Mouse (Mus musculus): ENCODE data around the gene Rpusd3. TPM values are rescaled to one million over a fixed set of nuclear protein-coding genes. Genes with fewer than 3 reads are reported as not detected.

Gene Rpusd3
- polyA plus RNA-seq, 1 experiment from 2014 or later, result 14.2 TPM

DNA sequence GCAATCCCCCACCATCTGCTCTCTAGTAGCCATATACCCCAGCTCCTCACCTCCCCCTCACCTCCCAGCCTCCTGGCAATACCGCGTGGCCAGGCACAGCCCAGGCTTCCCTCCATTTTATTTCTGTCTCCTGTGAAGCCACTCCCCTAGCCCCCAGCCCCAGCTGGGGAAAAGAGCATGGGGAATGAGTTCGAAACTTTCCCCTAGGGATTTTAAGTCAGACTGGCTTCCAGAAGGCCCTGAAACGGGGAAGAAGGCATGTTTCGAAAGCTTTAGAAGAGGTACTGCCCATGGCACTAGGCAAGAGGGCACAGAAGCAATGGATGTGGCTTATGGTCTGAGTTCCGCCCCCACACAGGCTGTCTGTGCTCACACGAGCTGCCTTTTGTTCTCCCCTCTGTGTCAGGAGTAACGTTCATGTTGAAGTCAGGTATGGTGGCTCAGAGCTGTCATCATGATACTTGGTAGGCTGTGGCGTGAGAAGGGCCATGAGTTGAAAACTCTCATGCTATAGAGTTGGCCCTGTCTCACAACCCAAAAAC, 16.6 kb upstream of the Rpusd3 start, which contains the start of gene Cidec:
TSS of gene Cidec (minus strand) at position 97 of the 542 bp plus-strand sequence.
- Histone ChIP-seq H3K9me3 (replicated peaks; ENCODE audit: control insufficient read depth, low read length) (no peaks in the 10 kb centered on the region), H3K4me3 (ENCODE audit: low read length) (no peak within 1 kb of the TSS), H3K4me1 (ENCODE audit: control insufficient read depth, insufficient read depth, low read length) (no peaks in the 10 kb centered on the region), H3K4me2 (ENCODE audit: low read depth, low read length) (no peak within 1 kb of the TSS), H3K27me3 (ENCODE audit: control insufficient read depth, insufficient read depth, low read length) (no peaks in the 10 kb centered on the region), H3K36me3 (ENCODE audit: control insufficient read depth, insufficient read depth) (no peaks in the 10 kb centered on the region), H3K9ac (ENCODE audit: low read length) (no peak within 1 kb of the TSS), H3K27ac (ENCODE audit: low read length) (no peak within 1 kb of the TSS)
- 71% methylated on average over 9 of the region's 9 CpGs for WGBS
- ATAC-seq (replicated peaks; ENCODE audit: extremely low read depth, insufficient read depth, low FRiP score), result no peak

DNA sequence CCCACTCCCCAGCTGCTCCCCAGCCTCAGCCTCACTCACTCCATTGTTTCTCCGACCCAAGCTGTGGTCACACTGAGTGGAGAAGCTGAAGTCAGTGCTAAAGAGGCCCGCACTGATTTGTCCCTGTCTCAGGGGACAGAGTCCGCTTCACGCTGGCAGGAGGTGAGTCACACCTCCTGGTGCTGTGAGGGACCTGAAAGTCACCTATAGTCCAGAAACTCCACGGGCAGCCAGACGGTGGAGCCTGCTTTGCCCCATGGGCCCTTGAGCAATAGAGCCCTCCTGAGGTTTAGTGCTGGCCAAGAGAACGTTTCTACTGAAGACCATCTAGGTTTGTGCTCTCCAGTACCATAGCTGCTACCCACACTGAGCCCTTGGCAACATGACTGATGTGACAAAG, 15.6 kb upstream of the Rpusd3 start:
- H3K27ac ChIP-seq (ENCODE audit: low read length), result no peak overlapping the region
- 71% methylated on average over 7 of the region's 7 CpGs for WGBS
- no peak overlapping the region for H3K4me2 ChIP-seq (ENCODE audit: low read depth, low read length)
- H3K4me1 ChIP-seq (ENCODE audit: control insufficient read depth, insufficient read depth, low read length), result no peaks in the 10 kb centered on the region
- ATAC-seq (replicated peaks; ENCODE audit: extremely low read depth, insufficient read depth, low FRiP score), result no peak
- no peaks in the 10 kb centered on the region for H3K9me3 ChIP-seq (replicated peaks; ENCODE audit: control insufficient read depth, low read length)
- H3K36me3 ChIP-seq (ENCODE audit: control insufficient read depth, insufficient read depth), result no peaks in the 10 kb centered on the region
- no peaks in the 10 kb centered on the region for H3K27me3 ChIP-seq (ENCODE audit: control insufficient read depth, insufficient read depth, low read length)
- no peak overlapping the region for H3K9ac ChIP-seq (ENCODE audit: low read length)
- no peak overlapping the region for H3K4me3 ChIP-seq (ENCODE audit: low read length)

DNA sequence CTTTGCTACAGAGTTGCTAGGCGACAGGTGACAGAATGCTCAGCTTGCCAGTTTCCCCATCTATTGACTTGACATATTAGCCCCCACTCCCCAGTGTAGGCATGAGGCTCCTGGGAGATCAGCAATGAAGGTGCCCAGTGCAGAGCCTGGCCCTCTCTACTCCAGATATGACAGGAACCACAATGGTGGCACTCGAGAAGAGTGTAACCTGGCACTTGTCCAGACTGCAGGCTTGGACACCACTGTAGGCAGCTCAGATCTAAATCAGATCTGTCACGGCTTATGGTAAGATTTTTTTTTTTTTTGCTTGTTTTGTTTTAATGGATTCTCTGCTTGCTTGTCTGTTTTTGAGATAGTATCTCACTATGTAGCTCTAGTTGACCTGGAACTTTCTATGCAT, 14.5 kb upstream of the Rpusd3 start:
- Histone ChIP-seq H3K27ac (ENCODE audit: low read length) (no peak overlapping the region), H3K9me3 (replicated peaks; ENCODE audit: control insufficient read depth, low read length) (no peaks in the 10 kb centered on the region), H3K27me3 (ENCODE audit: control insufficient read depth, insufficient read depth, low read length) (no peaks in the 10 kb centered on the region), H3K9ac (ENCODE audit: low read length) (no peak overlapping the region), H3K4me2 (ENCODE audit: low read depth, low read length) (no peak overlapping the region), H3K36me3 (ENCODE audit: control insufficient read depth, insufficient read depth) (no peaks in the 10 kb centered on the region), H3K4me3 (ENCODE audit: low read length) (no peak overlapping the region), H3K4me1 (ENCODE audit: control insufficient read depth, insufficient read depth, low read length) (no peaks in the 10 kb centered on the region)
- ATAC-seq (replicated peaks; ENCODE audit: extremely low read depth, insufficient read depth, low FRiP score), result no peak
- WGBS, result 59% methylated on average over 3 of the region's 3 CpGs

DNA sequence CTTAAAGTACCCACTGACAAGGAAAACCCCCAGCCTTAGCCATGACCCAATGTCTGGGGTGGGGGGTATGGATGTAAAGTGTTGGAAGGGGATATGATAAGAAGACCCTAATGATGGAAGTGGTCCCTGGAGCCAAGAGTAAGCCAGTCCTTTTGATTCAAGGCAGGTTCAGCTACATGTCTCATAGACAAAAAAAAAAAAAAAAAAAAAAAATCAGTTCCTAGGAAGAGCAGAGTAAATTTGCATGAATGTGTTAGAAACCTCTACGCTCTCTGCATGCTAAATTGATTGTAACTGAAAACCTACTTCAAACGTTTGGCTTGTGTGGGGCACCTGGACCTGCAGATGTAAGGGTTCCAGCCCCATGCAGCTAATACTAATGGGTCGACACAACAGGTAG, 12.7 kb upstream of the Rpusd3 start:
- 58% methylated on average over 3 of the region's 3 CpGs for WGBS

DNA sequence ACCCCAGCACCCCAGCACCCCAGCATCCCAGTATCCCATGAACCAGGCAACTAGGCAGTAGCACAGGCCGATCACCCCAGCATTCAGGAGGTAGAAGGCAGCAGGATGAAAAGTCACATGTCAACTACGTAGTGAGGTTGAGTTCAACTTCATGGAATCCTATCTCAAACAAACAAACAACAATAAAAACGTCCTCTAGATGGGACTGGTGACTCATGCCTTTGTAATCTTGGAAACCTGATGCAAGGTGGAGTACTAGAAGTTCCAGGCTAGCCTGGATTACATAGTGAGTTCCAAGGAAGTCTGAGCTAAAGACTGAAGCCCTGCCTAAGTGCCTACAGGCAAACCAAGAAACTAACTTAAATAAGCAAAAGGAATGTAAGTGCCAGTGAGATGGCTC, 11.7 kb upstream of the Rpusd3 start:
- Histone ChIP-seq H3K4me2 (ENCODE audit: low read depth, low read length) (no peak overlapping the region), H3K4me1 (ENCODE audit: control insufficient read depth, insufficient read depth, low read length) (no peaks in the 10 kb centered on the region), H3K27me3 (ENCODE audit: control insufficient read depth, insufficient read depth, low read length) (no peaks in the 10 kb centered on the region), H3K27ac (ENCODE audit: low read length) (no peak overlapping the region), H3K9ac (ENCODE audit: low read length) (no peak overlapping the region), H3K4me3 (ENCODE audit: low read length) (no peak overlapping the region), H3K9me3 (replicated peaks; ENCODE audit: control insufficient read depth, low read length) (peaks cover 4% of the 10 kb centered on the region; the same call in 1 of the 2 replicates), H3K36me3 (ENCODE audit: control insufficient read depth, insufficient read depth) (no peaks in the 10 kb centered on the region)
- ATAC-seq (replicated peaks; ENCODE audit: extremely low read depth, insufficient read depth, low FRiP score), result no peak
- WGBS, result 55% methylated on average over 3 of the region's 3 CpGs

More for the DNA sequence above, 12.7 kb upstream of the Rpusd3 start:
- no peaks in the 10 kb centered on the region for H3K36me3 ChIP-seq (ENCODE audit: control insufficient read depth, insufficient read depth)
- no peaks in the 10 kb centered on the region for H3K4me1 ChIP-seq (ENCODE audit: control insufficient read depth, insufficient read depth, low read length)
- H3K27ac ChIP-seq (ENCODE audit: low read length), result no peak overlapping the region
- no peak overlapping the region for H3K9ac ChIP-seq (ENCODE audit: low read length)
- H3K27me3 ChIP-seq (ENCODE audit: control insufficient read depth, insufficient read depth, low read length), result no peaks in the 10 kb centered on the region
- no peak overlapping the region for H3K4me3 ChIP-seq (ENCODE audit: low read length)
- no peak for ATAC-seq (replicated peaks; ENCODE audit: extremely low read depth, insufficient read depth, low FRiP score)
- no peak overlapping the region for H3K4me2 ChIP-seq (ENCODE audit: low read depth, low read length)
- peaks cover 4% of the 10 kb centered on the region; the same call in 1 of the 2 replicates for H3K9me3 ChIP-seq (replicated peaks; ENCODE audit: control insufficient read depth, low read length)

DNA sequence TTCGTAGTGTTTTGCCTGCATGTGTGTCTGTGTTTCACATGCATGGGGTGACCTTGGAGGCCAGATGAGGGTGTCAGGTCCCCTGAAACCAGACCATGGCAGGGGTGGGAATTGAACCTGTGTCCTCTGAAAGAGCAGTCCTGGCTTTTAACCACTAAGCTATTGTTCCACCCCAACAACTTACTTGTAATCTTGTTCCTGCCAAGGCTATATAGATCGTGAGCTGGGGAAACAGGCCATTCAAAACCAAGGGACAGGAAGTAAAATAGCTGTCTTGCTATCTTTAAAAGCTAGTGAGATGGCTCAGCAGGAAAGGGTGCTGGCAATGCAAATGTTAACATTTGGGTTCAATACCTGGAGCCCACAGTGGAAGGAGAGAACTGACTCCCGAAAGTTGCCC, 10.8 kb upstream of the Rpusd3 start:
- H3K27ac ChIP-seq (ENCODE audit: low read length), result no peak overlapping the region
- 66% methylated on average over 3 of the region's 3 CpGs for WGBS
- H3K36me3 ChIP-seq (ENCODE audit: control insufficient read depth, insufficient read depth), result no peaks in the 10 kb centered on the region
- H3K4me1 ChIP-seq (ENCODE audit: control insufficient read depth, insufficient read depth, low read length), result no peaks in the 10 kb centered on the region
- H3K27me3 ChIP-seq (ENCODE audit: control insufficient read depth, insufficient read depth, low read length), result no peaks in the 10 kb centered on the region
- peaks cover 4% of the 10 kb centered on the region; the same call in 1 of the 2 replicates for H3K9me3 ChIP-seq (replicated peaks; ENCODE audit: control insufficient read depth, low read length)
- no peak overlapping the region for H3K4me2 ChIP-seq (ENCODE audit: low read depth, low read length)
- no peak for ATAC-seq (replicated peaks; ENCODE audit: extremely low read depth, insufficient read depth, low FRiP score)
- no peak overlapping the region for H3K9ac ChIP-seq (ENCODE audit: low read length)
- H3K4me3 ChIP-seq (ENCODE audit: low read length), result no peak overlapping the region

DNA sequence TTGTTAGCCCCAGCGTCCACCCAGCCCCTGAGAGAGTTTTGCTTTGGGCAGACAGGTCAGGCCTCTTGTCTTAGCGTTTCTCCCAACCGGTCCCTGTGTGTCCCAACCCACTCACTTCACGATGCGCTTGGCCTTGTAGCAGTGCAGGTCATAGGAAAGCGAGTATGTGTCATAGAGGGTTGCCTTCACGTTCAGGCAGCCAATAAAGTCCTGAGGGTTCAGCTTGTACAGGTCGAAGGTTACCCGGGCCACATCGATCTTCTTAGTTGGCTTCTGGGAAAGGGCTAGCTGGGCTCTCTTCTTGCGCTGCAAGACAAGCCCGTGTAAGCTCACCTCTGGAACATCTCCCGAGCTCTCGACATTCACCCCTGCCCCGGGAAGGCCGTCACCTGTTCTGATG, 8.9 kb upstream of the Rpusd3 start:
- 89% methylated on average over 16 of the region's 16 CpGs for WGBS
- Histone ChIP-seq H3K9ac (ENCODE audit: low read length) (no peak overlapping the region), H3K4me3 (ENCODE audit: low read length) (no peak overlapping the region), H3K27ac (ENCODE audit: low read length) (no peak overlapping the region), H3K9me3 (replicated peaks; ENCODE audit: control insufficient read depth, low read length) (peaks cover 4% of the 10 kb centered on the region; the same call in 1 of the 2 replicates), H3K36me3 (ENCODE audit: control insufficient read depth, insufficient read depth) (no peaks in the 10 kb centered on the region), H3K27me3 (ENCODE audit: control insufficient read depth, insufficient read depth, low read length) (no peaks in the 10 kb centered on the region), H3K4me1 (ENCODE audit: control insufficient read depth, insufficient read depth, low read length) (no peaks in the 10 kb centered on the region), H3K4me2 (ENCODE audit: low read depth, low read length) (no peak overlapping the region)
- ATAC-seq (replicated peaks; ENCODE audit: extremely low read depth, insufficient read depth, low FRiP score), result no peak

DNA sequence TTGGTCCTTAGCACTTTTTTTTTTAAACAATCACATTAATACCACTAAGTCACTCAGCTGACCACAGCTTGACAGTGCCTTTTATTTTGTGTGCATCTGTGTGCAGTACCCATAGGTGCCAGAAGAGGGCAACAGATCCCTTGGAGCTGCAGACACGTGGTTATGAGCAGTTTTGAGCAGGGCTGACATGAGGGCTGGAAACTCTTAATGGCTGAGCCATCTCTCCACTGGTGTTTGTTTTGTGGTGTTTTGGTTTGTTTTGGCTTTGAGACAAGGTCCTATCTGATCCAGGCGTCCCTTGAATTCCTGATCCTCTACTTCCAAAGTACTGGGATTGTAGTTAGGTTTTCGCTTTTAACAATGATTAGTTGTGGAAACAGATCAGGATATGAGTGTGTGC, 8.3 kb upstream of the Rpusd3 start:
- H3K36me3 ChIP-seq (ENCODE audit: control insufficient read depth, insufficient read depth), result no peaks in the 10 kb centered on the region
- H3K27ac ChIP-seq (ENCODE audit: low read length), result no peak overlapping the region
- H3K4me3 ChIP-seq (ENCODE audit: low read length), result no peak overlapping the region
- no peak overlapping the region for H3K9ac ChIP-seq (ENCODE audit: low read length)
- H3K9me3 ChIP-seq (replicated peaks; ENCODE audit: control insufficient read depth, low read length), result peaks cover 4% of the 10 kb centered on the region; the same call in 1 of the 2 replicates
- no peaks in the 10 kb centered on the region for H3K27me3 ChIP-seq (ENCODE audit: control insufficient read depth, insufficient read depth, low read length)
- WGBS, result 51% methylated on average over 3 of the region's 3 CpGs
- no peak overlapping the region for H3K4me2 ChIP-seq (ENCODE audit: low read depth, low read length)
- H3K4me1 ChIP-seq (ENCODE audit: control insufficient read depth, insufficient read depth, low read length), result no peaks in the 10 kb centered on the region
- 0 out of 2 replicates have a peak, but pooled peaks have one; percentile 10 for ATAC-seq (replicated peaks; ENCODE audit: extremely low read depth, insufficient read depth, low FRiP score)

DNA sequence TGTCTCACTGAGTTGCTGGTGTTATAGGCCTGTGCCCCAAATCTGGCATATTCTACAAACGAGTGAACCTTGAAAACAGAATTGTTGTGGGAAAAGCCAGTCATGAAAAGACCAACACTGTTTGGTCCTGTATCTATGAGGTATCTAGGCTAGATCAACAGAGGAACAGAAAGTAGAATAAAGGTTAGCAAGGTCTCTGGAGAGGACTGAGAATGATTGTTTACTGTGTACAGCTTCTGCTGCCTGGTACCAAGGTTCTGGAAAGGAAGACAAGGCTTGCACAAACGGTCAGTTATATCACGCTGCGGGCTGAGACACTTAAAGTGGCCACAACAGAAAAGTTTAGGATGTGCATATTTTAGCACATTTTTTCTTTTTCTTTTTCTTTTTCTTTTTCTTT, 7.6 kb upstream of the Rpusd3 start:
- no peak for ATAC-seq (replicated peaks; ENCODE audit: extremely low read depth, insufficient read depth, low FRiP score)

More for the DNA sequence above, 7.6 kb upstream of the Rpusd3 start:
- no peaks in the 10 kb centered on the region for H3K36me3 ChIP-seq (ENCODE audit: control insufficient read depth, insufficient read depth)
- no peak overlapping the region for H3K4me2 ChIP-seq (ENCODE audit: low read depth, low read length)
- no peak overlapping the region for H3K4me3 ChIP-seq (ENCODE audit: low read length)
- H3K4me1 ChIP-seq (ENCODE audit: control insufficient read depth, insufficient read depth, low read length), result no peaks in the 10 kb centered on the region
- no peak overlapping the region for H3K9ac ChIP-seq (ENCODE audit: low read length)
- WGBS, result 84% methylated on average over 4 of the region's 4 CpGs
- peaks cover 4% of the 10 kb centered on the region; the same call in 1 of the 2 replicates for H3K9me3 ChIP-seq (replicated peaks; ENCODE audit: control insufficient read depth, low read length)
- H3K27me3 ChIP-seq (ENCODE audit: control insufficient read depth, insufficient read depth, low read length), result no peaks in the 10 kb centered on the region
- no peak overlapping the region for H3K27ac ChIP-seq (ENCODE audit: low read length)
